Mouse (Mus musculus) forebrain, embryonic 13.5 days (tissue): ENCODE measurements around the gene Mtcl1. TPM values are rescaled to one million over a fixed set of nuclear protein-coding genes. Genes with fewer than 3 reads are reported as not detected.
A peak's percentile ranks its signal among the peaks of the same experiment; 100 is the strongest.
"Not testable (repeated sequence)": the region's sequence is repeated elsewhere in the genome, so short reads cannot be mapped to it uniquely, and the experiment has no call there.

ENCODE experiments used
- ATAC-seq: fragments of 200-750 bp; cut with Nextera tagmentation; 2 replicates; pipeline ENCODE4 v1.8.0; 2017
- H3K27ac ChIP-seq: fragments of 300-500 bp; sonication (generic); 2 replicates; pipeline ENCODE4 v1.5.1; 2015; ENCODE audit warnings: inconsistent platforms, mild to moderate bottlenecking, moderate library complexity
- H3K27me3 ChIP-seq: fragments of 300-500 bp; sonication (generic); 2 replicates; pipeline ENCODE4 v1.6.1; 2015; ENCODE audit warnings: mild to moderate bottlenecking, inconsistent platforms
- H3K36me3 ChIP-seq: fragments of 300-500 bp; sonication (generic); 2 replicates; pipeline ENCODE4 v1.6.1; 2015; ENCODE audit warnings: mild to moderate bottlenecking, inconsistent platforms; ENCODE audit not compliant: poor library complexity, severe bottlenecking
- H3K4me1 ChIP-seq: fragments of 300-500 bp; sonication (generic); 2 replicates; pipeline ENCODE4 v1.6.1; 2015; ENCODE audit warnings: inconsistent platforms
- H3K4me2 ChIP-seq: fragments of 300-500 bp; sonication (generic); 2 replicates; pipeline ENCODE4 v1.6.1; 2015; ENCODE audit warnings: inconsistent platforms, mild to moderate bottlenecking, moderate library complexity
- H3K4me3 ChIP-seq: fragments of 300-500 bp; sonication (generic); 2 replicates; pipeline ENCODE4 v1.5.1; 2015; ENCODE audit warnings: mild to moderate bottlenecking, inconsistent platforms
- H3K9ac ChIP-seq: fragments of 300-500 bp; sonication (generic); 2 replicates; pipeline ENCODE4 v1.6.1; 2015; ENCODE audit warnings: mild to moderate bottlenecking, inconsistent platforms
- H3K9me3 ChIP-seq: fragments of 300-500 bp; sonication (generic); replicated peaks from 2 replicates; pipeline ENCODE4 v1.6.1; 2016; ENCODE audit warnings: inconsistent platforms
- WGBS: fragments of 180-500 bp; shearing (Covaris S2); methylation state at CpG from one replicate; pipeline ENCODE4 v1.1.7; 2015; 5-methylcytosine and 5-hydroxymethylcytosine counted together
- polyA plus RNA-seq: library from polyadenylated mRNA; unstranded; fragments of >200 nt; fragmentation: Nextera tagmentation; extraction: Ambion mirVana; gene quantifications from 2 replicates; pipeline ENCODE4 v1.2.1, GENCODE M21; 2015

Gene Mtcl1
- polyA plus RNA-seq, 1 experiment from 2014 or later: 33.9 TPM

GRCm38 (mm10) chr17:66446196-66447006 lies 3.1 kb downstream of the Mtcl1 start:
- Histone ChIP-seq H3K27ac (peak overlapping the region; percentile 32; the same call in 1 of the 2 replicates), H3K4me1 (peaks cover 66% of the 10 kb centered on the region), H3K4me3 (peak overlapping the region; percentile 88), H3K9ac (peak overlapping the region; percentile 97), H3K36me3 (no peaks in the 10 kb centered on the region), H3K9me3 (no peaks in the 10 kb centered on the region), H3K27me3 (0 out of 2 replicates have a peak, but pooled peaks cover 8% of the 10 kb centered on the region), H3K4me2 (peak overlapping the region; percentile 79)
- no peak for ATAC-seq
- WGBS: 25% methylated on average over 7 of the region's 7 CpGs

DNA sequence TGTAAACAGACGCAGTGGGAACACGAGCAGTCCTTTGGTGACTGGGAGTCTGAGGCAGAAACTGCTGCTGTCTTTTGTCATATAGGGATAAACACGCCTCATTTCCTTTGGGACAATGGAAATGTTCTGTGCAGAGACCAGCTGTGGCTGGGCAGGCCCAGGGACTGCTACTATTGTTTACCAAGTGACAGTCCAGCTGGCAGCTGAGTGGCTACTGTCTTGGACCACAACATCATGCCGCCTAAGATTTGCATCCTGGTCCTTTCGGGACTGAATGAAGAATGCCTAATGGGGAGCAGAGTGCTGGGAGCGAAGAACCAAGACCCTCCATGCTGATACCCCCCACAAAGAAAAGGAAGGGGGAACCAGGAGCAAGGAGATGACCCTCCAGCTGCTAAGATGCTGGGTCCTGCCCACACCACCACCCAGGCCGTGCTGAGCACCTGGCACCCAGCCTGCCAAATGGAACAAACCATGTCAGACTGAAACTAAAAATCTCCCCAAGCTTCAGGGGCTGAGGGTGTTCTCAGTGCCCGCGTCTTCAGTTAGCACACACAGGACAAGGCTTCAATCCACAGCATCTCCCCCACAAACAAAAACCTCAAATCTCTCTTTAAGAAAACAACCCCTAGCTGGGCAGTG lies 5.4 kb downstream of the Mtcl1 start:
- ATAC-seq: peak; percentile 38
- peak overlapping the region; percentile 80 for H3K27ac ChIP-seq
- H3K4me2 ChIP-seq: peak overlapping the region; percentile 33
- peaks cover 72% of the 10 kb centered on the region for H3K4me1 ChIP-seq
- H3K9ac ChIP-seq: peak overlapping the region; percentile 30; the same call in 1 of the 2 replicates
- WGBS: 22% methylated on average over 9 of the region's 9 CpGs
- H3K4me3 ChIP-seq: no peak overlapping the region
- no peaks in the 10 kb centered on the region for H3K36me3 ChIP-seq
- no peaks in the 10 kb centered on the region for H3K9me3 ChIP-seq
- no peaks in the 10 kb centered on the region for H3K27me3 ChIP-seq

- Histone ChIP-seq H3K27ac (no peak overlapping the region; the same call in 1 of the 2 replicates), H3K9ac (no peak overlapping the region), H3K4me3 (no peak overlapping the region), H3K4me1 (peaks cover 75% of the 10 kb centered on the region), H3K36me3 (peaks cover 22% of the 10 kb centered on the region), H3K9me3 (no peaks in the 10 kb centered on the region), H3K4me2 (no peak overlapping the region), H3K27me3 (no peaks in the 10 kb centered on the region)
- 58% methylated on average over 8 of the region's 8 CpGs for WGBS
- ATAC-seq: no peak
Measured at GRCm38 (mm10) chr17:66439888-66440287, 9.7 kb downstream of the Mtcl1 start.

DNA sequence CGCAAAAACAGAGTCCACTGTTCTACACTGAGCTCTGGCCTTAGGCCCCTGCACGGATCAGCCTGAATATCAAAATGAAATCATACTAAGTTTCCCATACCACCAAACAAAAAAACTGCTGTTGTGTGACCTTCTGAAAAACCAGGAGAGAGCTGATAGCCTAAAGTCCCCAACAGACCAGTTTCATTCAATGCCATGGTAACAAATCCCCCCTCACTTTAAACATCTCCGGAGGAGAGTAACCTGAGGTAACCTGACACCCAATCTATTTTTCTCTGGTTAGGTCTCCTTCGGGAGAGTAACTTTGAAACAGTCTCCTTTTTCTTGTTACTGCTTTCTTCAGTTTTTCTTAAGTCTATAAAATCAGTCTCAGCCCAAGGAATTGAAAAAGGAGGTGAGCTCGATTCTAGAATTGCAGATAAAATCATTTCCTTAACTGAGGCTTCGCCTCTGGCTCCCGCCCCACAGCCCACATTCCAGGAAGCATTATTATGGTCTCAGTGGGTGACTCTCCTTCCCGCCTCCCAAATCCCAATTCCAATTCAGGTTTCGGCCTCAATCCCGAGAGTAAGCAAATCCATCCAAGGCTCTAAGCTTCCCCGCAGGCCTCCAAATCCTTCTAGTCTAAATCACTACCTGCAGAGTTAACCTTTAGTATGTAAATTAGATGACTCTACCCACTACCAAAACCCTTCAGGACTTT lies 10.3 kb downstream of the Mtcl1 start:
- ATAC-seq: no peak
- Histone ChIP-seq H3K36me3 (peaks cover 24% of the 10 kb centered on the region), H3K4me1 (peaks cover 70% of the 10 kb centered on the region), H3K9me3 (no peaks in the 10 kb centered on the region), H3K4me2 (no peak overlapping the region), H3K9ac (no peak overlapping the region), H3K27me3 (no peaks in the 10 kb centered on the region), H3K27ac (no peak overlapping the region), H3K4me3 (no peak overlapping the region)
- WGBS: 12% methylated on average over 11 of the region's 11 CpGs

- ATAC-seq: no peak
- 75% methylated on average over 12 of the region's 12 CpGs for WGBS
- Histone ChIP-seq H3K9me3 (no peaks in the 10 kb centered on the region), H3K27me3 (no peaks in the 10 kb centered on the region), H3K27ac (0 out of 2 replicates have a peak overlapping the region, but pooled peaks have one; percentile 4), H3K9ac (no peak overlapping the region), H3K36me3 (peaks cover 27% of the 10 kb centered on the region), H3K4me3 (no peak overlapping the region), H3K4me1 (peaks cover 65% of the 10 kb centered on the region), H3K4me2 (no peak overlapping the region)
Measured at GRCm38 (mm10) chr17:66438137-66438536, 11.4 kb downstream of the Mtcl1 start.

DNA sequence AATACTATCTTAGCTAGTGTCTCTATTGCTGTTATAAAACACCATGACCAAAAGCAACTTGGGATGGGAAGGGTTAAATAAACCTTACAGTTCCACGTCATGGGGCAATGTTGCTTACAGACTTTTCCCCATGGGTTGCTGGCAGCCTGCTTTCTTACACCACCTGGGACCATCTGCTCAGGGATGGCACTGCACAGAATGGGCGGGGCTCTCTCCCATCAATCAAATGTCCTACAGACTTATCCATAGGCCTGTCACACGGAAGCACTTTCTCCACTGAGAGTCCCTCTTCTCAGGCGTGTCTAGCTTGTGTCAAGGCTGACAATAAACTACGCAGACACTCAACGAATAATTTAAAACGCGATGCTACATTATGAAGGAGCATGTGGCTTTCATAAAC lies 12.7 kb downstream of the Mtcl1 start:
- 67% methylated on average over 8 of the region's 8 CpGs for WGBS
- H3K4me1 ChIP-seq: peaks cover 61% of the 10 kb centered on the region

DNA sequence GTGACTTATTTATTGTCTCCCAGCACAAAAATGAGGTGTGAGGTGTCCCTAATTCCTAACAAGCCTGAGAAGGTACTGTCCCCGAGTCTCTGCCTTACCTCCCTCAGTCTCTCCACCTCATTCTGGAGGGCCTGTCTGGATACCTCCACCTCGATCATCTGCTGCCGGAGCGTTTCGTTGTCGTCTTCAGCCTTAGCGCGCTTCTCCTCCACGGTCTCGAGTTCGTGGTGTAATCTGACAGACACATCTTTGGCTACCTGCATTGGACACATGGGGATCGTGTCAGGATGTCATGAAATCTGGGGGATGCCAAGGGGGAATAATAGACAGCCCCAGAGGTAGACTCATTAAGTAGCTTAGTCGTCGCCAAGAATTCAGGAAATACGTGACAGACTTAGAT lies 13.6 kb downstream of the Mtcl1 start:
- no peak overlapping the region for H3K4me2 ChIP-seq
- H3K9ac ChIP-seq: no peak overlapping the region
- H3K36me3 ChIP-seq: peaks cover 30% of the 10 kb centered on the region
- H3K4me1 ChIP-seq: peaks cover 55% of the 10 kb centered on the region
- peak overlapping the region; percentile 51 for H3K27ac ChIP-seq
- no peaks in the 10 kb centered on the region for H3K9me3 ChIP-seq
- no peak for ATAC-seq
- no peak overlapping the region for H3K4me3 ChIP-seq
- H3K27me3 ChIP-seq: no peaks in the 10 kb centered on the region
- WGBS: 70% methylated on average over 15 of the region's 15 CpGs

More for the DNA sequence above, 12.7 kb downstream of the Mtcl1 start:
- no peak overlapping the region for H3K4me2 ChIP-seq
- no peak overlapping the region for H3K9ac ChIP-seq
- no peak overlapping the region for H3K4me3 ChIP-seq
- peaks cover 30% of the 10 kb centered on the region for H3K36me3 ChIP-seq
- H3K27me3 ChIP-seq: no peaks in the 10 kb centered on the region
- H3K27ac ChIP-seq: peak overlapping the region; percentile 59
- no peaks in the 10 kb centered on the region for H3K9me3 ChIP-seq
- ATAC-seq: peak; percentile 85

DNA sequence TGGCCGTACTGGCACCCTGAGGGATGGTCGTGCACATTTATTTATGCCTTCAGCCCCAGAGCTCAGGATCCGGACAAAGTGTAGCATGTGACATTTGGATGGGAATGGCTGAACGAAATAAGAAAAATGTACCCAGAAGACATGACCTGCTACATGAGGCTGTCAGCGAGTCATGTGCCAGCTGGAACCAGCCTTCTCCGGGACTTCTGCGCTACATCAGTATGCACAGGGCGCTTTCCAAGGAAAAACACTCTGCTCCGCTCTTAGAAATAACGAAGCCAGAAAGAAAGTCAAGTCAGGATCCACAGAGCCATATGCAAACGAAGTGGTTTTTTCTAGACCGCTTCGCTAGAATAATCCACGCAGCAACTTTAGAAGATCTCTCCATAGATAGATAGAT lies 14.5 kb downstream of the Mtcl1 start:
- Histone ChIP-seq H3K36me3 (peaks cover 30% of the 10 kb centered on the region), H3K4me3 (no peak overlapping the region), H3K9ac (no peak overlapping the region), H3K9me3 (no peaks in the 10 kb centered on the region), H3K4me2 (no peak overlapping the region), H3K4me1 (peaks cover 50% of the 10 kb centered on the region), H3K27ac (peak overlapping the region; percentile 51), H3K27me3 (no peaks in the 10 kb centered on the region)
- ATAC-seq: peak; percentile 32; the same call in 1 of the 2 replicates
- 85% methylated on average over 14 of the region's 14 CpGs for WGBS

DNA sequence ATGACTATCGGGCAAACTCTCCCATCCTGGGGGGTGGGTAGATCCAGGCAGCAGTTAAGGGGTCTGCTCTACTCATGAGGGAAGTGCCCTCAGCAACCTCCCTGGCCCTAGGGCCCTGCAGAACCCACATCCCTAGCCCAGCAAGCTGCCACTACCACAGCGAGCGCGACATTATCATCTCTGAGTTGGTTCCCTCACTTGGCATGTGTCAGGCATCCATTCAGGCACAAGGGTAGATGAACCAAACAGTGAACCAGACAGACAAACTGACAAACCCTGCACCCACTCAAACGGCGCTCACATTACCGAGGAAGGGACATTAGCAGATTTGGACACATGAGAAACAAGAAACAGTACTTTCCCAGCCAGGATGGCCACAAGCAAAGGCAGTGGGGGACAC lies 15.0 kb downstream of the Mtcl1 start:
- no peaks in the 10 kb centered on the region for H3K27me3 ChIP-seq
- no peaks in the 10 kb centered on the region for H3K9me3 ChIP-seq
- ATAC-seq: no peak
- WGBS: 91% methylated on average over 7 of the region's 7 CpGs
- H3K9ac ChIP-seq: no peak overlapping the region
- peaks cover 46% of the 10 kb centered on the region for H3K4me1 ChIP-seq
- H3K4me2 ChIP-seq: no peak overlapping the region
- H3K27ac ChIP-seq: peak overlapping the region; percentile 51
- H3K36me3 ChIP-seq: peaks cover 30% of the 10 kb centered on the region
- no peak overlapping the region for H3K4me3 ChIP-seq

DNA sequence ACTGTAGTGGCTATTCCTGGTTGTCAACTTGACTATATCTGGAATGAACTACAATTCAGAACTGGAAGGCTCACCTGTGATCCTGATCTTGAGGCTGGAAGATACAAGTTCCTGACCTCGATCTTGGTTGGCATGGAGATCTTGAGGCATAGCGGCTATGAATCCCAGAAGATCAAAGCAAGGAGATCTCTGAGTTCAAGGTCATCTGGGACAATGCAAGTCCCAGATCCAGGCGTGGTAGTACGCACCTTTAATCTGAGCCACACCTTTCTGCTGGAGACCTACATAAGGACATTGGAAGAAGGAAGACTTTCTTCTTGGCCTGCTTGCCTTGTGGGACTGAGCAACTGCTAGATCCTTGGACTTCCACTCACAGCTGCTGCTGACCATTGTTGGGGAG lies 24.9 kb downstream of the Mtcl1 start:
- H3K9ac ChIP-seq, H3K4me3 ChIP-seq, H3K9me3 ChIP-seq, ATAC-seq, H3K27me3 ChIP-seq, H3K4me2 ChIP-seq, H3K4me1 ChIP-seq, H3K27ac ChIP-seq: not testable (repeated sequence)
- peaks cover 25% of the 10 kb centered on the region for H3K36me3 ChIP-seq
- 95% methylated on average over 4 of the region's 4 CpGs for WGBS

GRCm38 (mm10) chr17:66419421-66419820 lies 30.1 kb downstream of the Mtcl1 start:
- Histone ChIP-seq H3K36me3 (peaks cover 10% of the 10 kb centered on the region), H3K27me3 (peaks cover 13% of the 10 kb centered on the region), H3K27ac (no peak overlapping the region), H3K4me3 (no peak overlapping the region), H3K4me1 (peaks cover 34% of the 10 kb centered on the region), H3K9ac (no peak overlapping the region), H3K9me3 (no peaks in the 10 kb centered on the region; the same call in 1 of the 2 replicates), H3K4me2 (no peak overlapping the region)
- ATAC-seq: no peak
- WGBS: 61% methylated on average over 8 of the region's 8 CpGs

DNA sequence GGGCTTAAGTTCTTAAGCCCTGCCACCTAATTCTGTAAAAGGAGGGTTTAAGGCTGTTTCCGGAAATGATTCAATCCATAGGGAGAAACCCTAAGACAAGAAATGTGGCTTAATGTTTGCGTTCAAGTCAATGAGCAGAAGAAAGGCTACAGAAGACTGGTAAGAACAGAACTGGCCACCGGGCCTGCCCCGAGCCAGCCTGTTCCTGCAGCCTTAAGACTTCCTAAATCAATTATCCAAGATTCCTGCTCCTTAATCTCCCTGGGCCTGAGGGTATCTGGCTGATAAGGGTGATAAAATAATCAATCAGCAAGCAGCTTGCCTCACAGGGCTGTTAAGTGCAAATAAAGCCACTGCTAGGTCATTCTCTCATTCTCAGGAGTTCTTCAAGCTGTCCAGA lies 31.8 kb downstream of the Mtcl1 start:
- peak overlapping the region; percentile 28; the same call in 1 of the 2 replicates for H3K4me3 ChIP-seq
- H3K27me3 ChIP-seq: peaks cover 13% of the 10 kb centered on the region
- H3K4me1 ChIP-seq: peaks cover 36% of the 10 kb centered on the region
- peak; percentile 13; the same call in 1 of the 2 replicates for ATAC-seq
- H3K4me2 ChIP-seq: peak overlapping the region; percentile 59
- H3K9me3 ChIP-seq: no peaks in the 10 kb centered on the region
- no peaks in the 10 kb centered on the region for H3K36me3 ChIP-seq
- H3K9ac ChIP-seq: peak overlapping the region; percentile 43; the same call in 1 of the 2 replicates
- peak overlapping the region; percentile 80 for H3K27ac ChIP-seq
- 5% methylated on average over 4 of the region's 4 CpGs for WGBS
